Mouse (Mus musculus) cerebellum, adult 9-11 months (tissue): Measurements from ENCODE around the gene Cfap54.

Experiments
- DNase-seq: peaks from one replicate; pipeline ENCODE4 v3.0.0; 2022

Gene Cfap54

GRCm38 (mm10) chr10:92933616-92934015 lies 147.8 kb downstream of the Cfap54 start:
- DNase-seq: no peak

- no peak for DNase-seq
Measured at GRCm38 (mm10) chr10:92932464-92932863, 149.0 kb downstream of the Cfap54 start.

- DNase-seq: no peak
Measured at GRCm38 (mm10) chr10:92930036-92930435, 151.4 kb downstream of the Cfap54 start.

- no peak for DNase-seq
Measured at GRCm38 (mm10) chr10:92928256-92928655, 153.2 kb downstream of the Cfap54 start.

GRCm38 (mm10) chr10:92918551-92918950 lies 162.9 kb downstream of the Cfap54 start:
- DNase-seq: no peak

- DNase-seq: no peak
Measured at GRCm38 (mm10) chr10:92907246-92907645, 174.2 kb downstream of the Cfap54 start.

GRCm38 (mm10) chr10:92888466-92888865 lies 193.0 kb downstream of the Cfap54 start:
- no peak for DNase-seq

- DNase-seq: no peak
Measured at GRCm38 (mm10) chr10:92878000-92878399, 203.4 kb downstream of the Cfap54 start.

GRCm38 (mm10) chr10:92840980-92841379 lies 240.4 kb downstream of the Cfap54 start:
- DNase-seq: no peak

- peak; percentile 37 for DNase-seq
Measured at GRCm38 (mm10) chr10:92837572-92837971, 243.8 kb downstream of the Cfap54 start.

GRCm38 (mm10) chr10:92837045-92837444 lies 244.4 kb downstream of the Cfap54 start:
- no peak for DNase-seq

- no peak for DNase-seq
Measured at GRCm38 (mm10) chr10:92821499-92821898, 259.9 kb downstream of the Cfap54 start.

GRCm38 (mm10) chr10:92818190-92818589 lies 263.2 kb downstream of the Cfap54 start:
- no peak for DNase-seq

GRCm38 (mm10) chr10:92816903-92817302 lies 264.5 kb downstream of the Cfap54 start:
- DNase-seq: no peak

GRCm38 (mm10) chr10:92810894-92811293 lies 270.5 kb downstream of the Cfap54 start:
- no peak for DNase-seq

GRCm38 (mm10) chr10:92791908-92792307 lies 289.5 kb downstream of the Cfap54 start:
- no peak for DNase-seq

GRCm38 (mm10) chr10:92791531-92791900 lies 289.9 kb downstream of the Cfap54 start:
- no peak for DNase-seq

GRCm38 (mm10) chr10:92790893-92791530 lies 290.4 kb downstream of the Cfap54 start:
- DNase-seq: no peak

- DNase-seq: no peak
Measured at GRCm38 (mm10) chr10:92790247-92790646, 291.2 kb downstream of the Cfap54 start.

GRCm38 (mm10) chr10:92788410-92789096 lies 292.9 kb downstream of the Cfap54 start:
- no peak for DNase-seq

GRCm38 (mm10) chr10:92782691-92783090 lies 298.7 kb downstream of the Cfap54 start:
- DNase-seq: no peak

GRCm38 (mm10) chr10:92754359-92754758 lies 327.1 kb downstream of the Cfap54 start:
- no peak for DNase-seq

- DNase-seq: no peak
Measured at GRCm38 (mm10) chr10:92730339-92730738, 351.1 kb downstream of the Cfap54 start.

GRCm38 (mm10) chr10:92728723-92729122 lies 352.7 kb downstream of the Cfap54 start:
- no peak for DNase-seq
